Mouse (Mus musculus) G1E (cell line): Measurements from ENCODE around the gene Cap2.

Source experiments
- CTCF ChIP-seq: IDR thresholded peaks from 2 replicates; pipeline ENCODE4 v1.5.1; 2012; ENCODE audit warnings: low read depth, low read length, inconsistent platforms, mixed read lengths
- GATA1 ChIP-seq: IDR thresholded peaks from 2 replicates; pipeline ENCODE4 v1.6.1; 2012; ENCODE audit warnings: borderline replicate concordance, low read length, inconsistent platforms, mixed read lengths
- GATA2 ChIP-seq: IDR thresholded peaks from 2 replicates; pipeline ENCODE4 v1.6.1; 2012; ENCODE audit warnings: low read depth, low read length, inconsistent platforms, borderline replicate concordance
- POLR2AphosphoS5 ChIP-seq: IDR thresholded peaks from 2 replicates; pipeline ENCODE4 v1.6.1; 2012; ENCODE audit warnings: low read depth, low read length, inconsistent platforms; ENCODE audit not compliant: insufficient replicate concordance
- TAL1 ChIP-seq: conservative IDR thresholded peaks from 2 replicates; pipeline ENCODE4 v1.6.1; 2012; ENCODE audit warnings: low read depth, low read length, inconsistent platforms, mixed read lengths

DNA sequence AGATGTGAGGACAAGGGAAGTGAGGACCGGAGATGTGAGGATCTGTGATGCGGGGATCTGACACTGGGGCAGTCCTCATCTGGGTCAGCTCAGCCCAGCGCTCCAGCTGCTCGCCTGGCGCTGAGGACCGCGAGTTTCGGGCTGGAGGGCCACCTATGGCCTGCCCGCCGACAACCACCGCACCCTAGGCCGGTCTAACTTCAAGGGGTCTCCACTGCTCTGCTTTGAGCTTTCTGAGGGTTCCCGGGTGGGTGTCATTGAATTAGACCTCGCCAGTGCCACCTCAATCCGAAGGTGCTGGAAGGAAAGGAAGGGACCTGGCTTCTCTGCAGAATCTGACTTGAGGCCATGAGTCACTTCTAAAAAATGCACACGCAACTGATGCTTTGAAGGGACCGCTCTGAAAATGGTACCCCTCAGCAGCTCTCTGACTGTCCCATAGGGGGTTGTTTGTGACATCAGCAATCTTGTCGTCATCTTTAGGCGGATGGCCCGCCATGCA, 793 bp downstream of the Cap2 start:
- TF ChIP-seq CTCF (no peak), GATA1 (no peak), TAL1 (no peak), POLR2AphosphoS5 (no peak), GATA2 (no peak)
